Mouse (Mus musculus): ENCODE results near the gene Rpl7a. TPM values are rescaled to one million over a fixed set of nuclear protein-coding genes. Genes with fewer than 3 reads are reported as not detected.

Gene Rpl7a
- polyA plus RNA-seq, 1 experiment: 3,080 TPM

GRCm38 (mm10) chr2:26932473-26933303 is 22.1 kb downstream of the Rpl7a start:
- H3K79me2 ChIP-seq (ENCODE audit: control insufficient read depth, insufficient read depth): peaks cover 54% of the 10 kb centered on the region
- H3K36me3 ChIP-seq (ENCODE audit: control insufficient read depth, insufficient read depth): peaks cover 42% of the 10 kb centered on the region
- H3ac ChIP-seq (ENCODE audit: control insufficient read depth, insufficient read length, low read depth): peak overlapping the region; percentile 89
- no peaks in the 10 kb centered on the region for H3K27me3 ChIP-seq (ENCODE audit: control insufficient read depth, insufficient read depth, insufficient read length)
- peaks cover 51% of the 10 kb centered on the region for H3K79me3 ChIP-seq (ENCODE audit: low read depth)
- TF ChIP-seq FOSL1 (IDR thresholded peaks at IDR 0.05; ENCODE audit: insufficient read depth, low read length, poor library complexity, severe bottlenecking) (no peak), MAX (IDR thresholded peaks at IDR 0.05) (no peak), CEBPB (IDR thresholded peaks at IDR 0.05; ENCODE audit: low read depth) (no peak), MYOD1 (IDR thresholded peaks at IDR 0.05; ENCODE audit: control insufficient read depth, insufficient read length, low read depth) (no peak), MYOG (IDR thresholded peaks at IDR 0.05; ENCODE audit: control insufficient read depth, extremely low read depth, insufficient read length) (no peak), USF1 (IDR thresholded peaks at IDR 0.05; ENCODE audit: low read depth) (no peak), CTCF (IDR thresholded peaks at IDR 0.05; ENCODE audit: control insufficient read depth, insufficient read depth, insufficient read length) (no peak)
- H3K4me3 ChIP-seq (ENCODE audit: insufficient read depth, poor library complexity, severe bottlenecking): peak overlapping the region; percentile 92

GRCm38 (mm10) chr2:26933304-26934055 is 22.9 kb downstream of the Rpl7a start, which contains the start of the genes Surf4 and Stkld1:
Surf4 (minus strand) TSS chr2:26933928.
Stkld1 (plus strand) TSS chr2:26934047.
- no peaks in the 10 kb centered on the region for H3K27me3 ChIP-seq (ENCODE audit: control insufficient read depth, insufficient read depth, insufficient read length)
- peak within 1 kb of the TSS; percentile 89 for H3ac ChIP-seq (ENCODE audit: control insufficient read depth, insufficient read length, low read depth)
- TF ChIP-seq MAX (IDR thresholded peaks at IDR 0.05): no peak
- TF ChIP-seq MYOD1 (IDR thresholded peaks at IDR 0.05; ENCODE audit: control insufficient read depth, insufficient read length, low read depth): no peak
- TF ChIP-seq USF1 (IDR thresholded peaks at IDR 0.05; ENCODE audit: low read depth): no peak
- TF ChIP-seq FOSL1 (IDR thresholded peaks at IDR 0.05; ENCODE audit: insufficient read depth, low read length, poor library complexity, severe bottlenecking): no peak
- no peak for TF ChIP-seq MYOG (IDR thresholded peaks at IDR 0.05; ENCODE audit: control insufficient read depth, extremely low read depth, insufficient read length)
- no peak for TF ChIP-seq CTCF (IDR thresholded peaks at IDR 0.05; ENCODE audit: control insufficient read depth, insufficient read depth, insufficient read length)
- no peak for TF ChIP-seq CEBPB (IDR thresholded peaks at IDR 0.05; ENCODE audit: low read depth)
- peaks cover 43% of the 10 kb centered on the region for H3K79me3 ChIP-seq (ENCODE audit: low read depth)
- peaks cover 35% of the 10 kb centered on the region for H3K36me3 ChIP-seq (ENCODE audit: control insufficient read depth, insufficient read depth)
- H3K4me3 ChIP-seq (ENCODE audit: insufficient read depth, poor library complexity, severe bottlenecking): peak within 1 kb of the TSS; percentile 92
- peaks cover 46% of the 10 kb centered on the region for H3K79me2 ChIP-seq (ENCODE audit: control insufficient read depth, insufficient read depth)

- no peak for TF ChIP-seq FOSL1 (IDR thresholded peaks at IDR 0.05; ENCODE audit: insufficient read depth, low read length, poor library complexity, severe bottlenecking)
- no peak for TF ChIP-seq CTCF (IDR thresholded peaks at IDR 0.05; ENCODE audit: control insufficient read depth, insufficient read depth, insufficient read length)
- TF ChIP-seq CEBPB (IDR thresholded peaks at IDR 0.05; ENCODE audit: low read depth): no peak
- TF ChIP-seq USF1 (IDR thresholded peaks at IDR 0.05; ENCODE audit: low read depth): no peak
- TF ChIP-seq MYOG (IDR thresholded peaks at IDR 0.05; ENCODE audit: control insufficient read depth, extremely low read depth, insufficient read length): no peak
- TF ChIP-seq MYOD1 (IDR thresholded peaks at IDR 0.05; ENCODE audit: control insufficient read depth, insufficient read length, low read depth): no peak
- TF ChIP-seq MAX (IDR thresholded peaks at IDR 0.05): no peak
- peaks cover 9% of the 10 kb centered on the region for H3K27me3 ChIP-seq (ENCODE audit: control insufficient read depth, insufficient read depth, insufficient read length)
- H3ac ChIP-seq (ENCODE audit: control insufficient read depth, insufficient read length, low read depth): no peak overlapping the region
- peaks cover 18% of the 10 kb centered on the region for H3K36me3 ChIP-seq (ENCODE audit: control insufficient read depth, insufficient read depth)
- peaks cover 28% of the 10 kb centered on the region for H3K79me2 ChIP-seq (ENCODE audit: control insufficient read depth, insufficient read depth)
- H3K4me3 ChIP-seq (ENCODE audit: insufficient read depth, poor library complexity, severe bottlenecking): no peak overlapping the region
- peaks cover 25% of the 10 kb centered on the region for H3K79me3 ChIP-seq (ENCODE audit: low read depth)
Observed at GRCm38 (mm10) chr2:26935286-26935685, 24.7 kb downstream of the Rpl7a start.

GRCm38 (mm10) chr2:26936425-26936824 is 25.9 kb downstream of the Rpl7a start:
- TF ChIP-seq MYOD1 (IDR thresholded peaks at IDR 0.05; ENCODE audit: control insufficient read depth, insufficient read length, low read depth) (no peak), CTCF (IDR thresholded peaks at IDR 0.05; ENCODE audit: control insufficient read depth, insufficient read depth, insufficient read length) (no peak), CEBPB (IDR thresholded peaks at IDR 0.05; ENCODE audit: low read depth) (no peak), MYOG (IDR thresholded peaks at IDR 0.05; ENCODE audit: control insufficient read depth, extremely low read depth, insufficient read length) (no peak), USF1 (IDR thresholded peaks at IDR 0.05; ENCODE audit: low read depth) (no peak), FOSL1 (IDR thresholded peaks at IDR 0.05; ENCODE audit: insufficient read depth, low read length, poor library complexity, severe bottlenecking) (no peak), MAX (IDR thresholded peaks at IDR 0.05) (no peak)
- Histone ChIP-seq H3K79me2 (ENCODE audit: control insufficient read depth, insufficient read depth) (peaks cover 17% of the 10 kb centered on the region), H3K27me3 (ENCODE audit: control insufficient read depth, insufficient read depth, insufficient read length) (peaks cover 16% of the 10 kb centered on the region), H3K36me3 (ENCODE audit: control insufficient read depth, insufficient read depth) (peaks cover 8% of the 10 kb centered on the region), H3K4me3 (ENCODE audit: insufficient read depth, poor library complexity, severe bottlenecking) (no peak overlapping the region), H3ac (ENCODE audit: control insufficient read depth, insufficient read length, low read depth) (no peak overlapping the region), H3K79me3 (ENCODE audit: low read depth) (peaks cover 13% of the 10 kb centered on the region)

- Histone ChIP-seq H3K36me3 (ENCODE audit: control insufficient read depth, insufficient read depth) (no peaks in the 10 kb centered on the region), H3ac (ENCODE audit: control insufficient read depth, insufficient read length, low read depth) (no peak overlapping the region), H3K79me2 (ENCODE audit: control insufficient read depth, insufficient read depth) (no peaks in the 10 kb centered on the region), H3K79me3 (ENCODE audit: low read depth) (no peaks in the 10 kb centered on the region), H3K4me3 (ENCODE audit: insufficient read depth, poor library complexity, severe bottlenecking) (no peak overlapping the region), H3K27me3 (ENCODE audit: control insufficient read depth, insufficient read depth, insufficient read length) (peaks cover 21% of the 10 kb centered on the region)
- TF ChIP-seq MYOD1 (IDR thresholded peaks at IDR 0.05; ENCODE audit: control insufficient read depth, insufficient read length, low read depth) (no peak), CTCF (IDR thresholded peaks at IDR 0.05; ENCODE audit: control insufficient read depth, insufficient read depth, insufficient read length) (no peak), FOSL1 (IDR thresholded peaks at IDR 0.05; ENCODE audit: insufficient read depth, low read length, poor library complexity, severe bottlenecking) (no peak), MAX (IDR thresholded peaks at IDR 0.05) (no peak), USF1 (IDR thresholded peaks at IDR 0.05; ENCODE audit: low read depth) (no peak), MYOG (IDR thresholded peaks at IDR 0.05; ENCODE audit: control insufficient read depth, extremely low read depth, insufficient read length) (no peak)
Observed at GRCm38 (mm10) chr2:26941539-26941938, 31.0 kb downstream of the Rpl7a start.
